Mouse (Mus musculus) liver, postnatal 0 days (tissue): ENCODE measurements at regions not wholly inside any gene's neighbourhood (a gene's known extent, or its start where the extent isn't known, plus 50 kb on each side); places are given as distances from the start of the nearest gene placed in this dataset.

ENCODE experiments used
- CTCF ChIP-seq: sonication (generic); IDR thresholded peaks from 2 replicates; pipeline ENCODE4 v1.5.1; 2016; ENCODE audit warnings: antibody characterized with exemption, low read depth
- EP300 ChIP-seq: IDR thresholded peaks from 2 replicates; pipeline ENCODE4 v1.6.1; 2016; ENCODE audit warnings: antibody characterized with exemption, low read depth, mild to moderate bottlenecking

- TF ChIP-seq EP300 (no peak), CTCF (no peak)
Observed at GRCm38 (mm10) chr1:35813625-35814024, 254.6 kb upstream of the Hs6st1 start.
